Mouse (Mus musculus) liver, embryonic 14.5 days (tissue): ENCODE measurements at regions not wholly inside any gene's neighbourhood (a gene's known extent, or its start where the extent isn't known, plus 50 kb on each side); places are given as distances from the start of the nearest gene placed in this dataset. TPM values are rescaled to one million over a fixed set of nuclear protein-coding genes. Genes with fewer than 3 reads are reported as not detected.

Source experiments
- ATAC-seq: fragments of 200-750 bp; cut with Nextera tagmentation; 2 replicates; pipeline ENCODE4 v1.8.0; 2017; ENCODE audit warnings: moderate number of reproducible peaks, mild to moderate bottlenecking, moderate library complexity; ENCODE audit not compliant: insufficient read depth
- DNase-seq, 3 experiments: peaks; one replicate each; pipeline ENCODE4 v3.0.0-alpha.2; 2012 to 2013; ENCODE audit warnings: low read depth in 3 of 3, low spot score in 3 of 3
- H3K27ac ChIP-seq: fragments of 300-500 bp; sonication (generic); 2 replicates; pipeline ENCODE4 v1.5.1; 2014; ENCODE audit warnings: moderate library complexity, mild to moderate bottlenecking, control low read depth, inconsistent platforms
- H3K27me3 ChIP-seq: fragments of 300-500 bp; sonication (generic); 2 replicates; pipeline ENCODE4 v1.6.1; 2014; ENCODE audit warnings: mild to moderate bottlenecking, low read length, moderate library complexity; ENCODE audit not compliant: control insufficient read depth, insufficient read depth
- H3K36me3 ChIP-seq: fragments of 300-500 bp; sonication (generic); replicated peaks from 2 replicates; pipeline ENCODE4 v1.6.1; 2014; ENCODE audit warnings: low read depth; ENCODE audit not compliant: control insufficient read depth, insufficient read depth
- H3K4me1 ChIP-seq, 2 experiments: fragments of 200-500 bp in 1 of 2; fragments of 300-500 bp in 1 of 2; sonication (generic) in 1 of 2; replicated peaks; 2 replicates each; pipeline ENCODE4 v1.6.1; 2012 to 2014; ENCODE audit warnings: antibody characterized with exemption in 1 of 2, inconsistent platforms in 1 of 2, low read length in 1 of 2; ENCODE audit not compliant: control insufficient read depth in 2 of 2, insufficient read depth in 2 of 2
- H3K4me2 ChIP-seq: fragments of 300-500 bp; sonication (generic); 2 replicates; pipeline ENCODE4 v1.6.1; 2014; ENCODE audit warnings: low read depth, mild to moderate bottlenecking, control low read depth, moderate library complexity
- H3K4me3 ChIP-seq, 2 experiments: fragments of 200-500 bp in 1 of 2; fragments of 300-500 bp in 1 of 2; sonication (generic) in 1 of 2; 2 replicates each; pipeline ENCODE4 v1.5.1; 2012 to 2014; ENCODE audit warnings: low read depth in 2 of 2, low read length in 2 of 2, mild to moderate bottlenecking in 2 of 2, control low read depth in 1 of 2, inconsistent platforms in 1 of 2, moderate library complexity in 1 of 2; ENCODE audit not compliant: insufficient read depth in 1 of 2
- H3K9ac ChIP-seq: fragments of 300-500 bp; sonication (generic); replicated peaks from 2 replicates; pipeline ENCODE4 v1.6.1; 2014; ENCODE audit warnings: mild to moderate bottlenecking, control low read depth, moderate library complexity
- H3K9me3 ChIP-seq: fragments of 300-500 bp; sonication (generic); 2 replicates; pipeline ENCODE4 v1.6.1; 2016; ENCODE audit warnings: low read length, mixed read lengths; ENCODE audit not compliant: control insufficient read depth
- CTCF ChIP-seq: IDR thresholded peaks from 2 replicates; pipeline ENCODE4 v1.5.1; 2016; ENCODE audit warnings: antibody characterized with exemption, low read depth, control low read depth
- EP300 ChIP-seq: IDR thresholded peaks from 2 replicates; pipeline ENCODE4 v1.6.1; 2016; ENCODE audit warnings: antibody characterized with exemption, low read depth
- WGBS: fragments of 180-500 bp; shearing (Covaris S2); extraction: QIAGEN DNeasy Blood & Tissue Kit; methylation state at CpG from one replicate; pipeline ENCODE4 v1.1.7; 2014; ENCODE audit not compliant: insufficient replicate concordance; 5-methylcytosine and 5-hydroxymethylcytosine counted together
- microRNA-seq: library from miRNA; unstranded; fragments of <30 nt; microRNA quantifications from one replicate; pipeline ENCODE4, GENCODE M21; 2016

DNA sequence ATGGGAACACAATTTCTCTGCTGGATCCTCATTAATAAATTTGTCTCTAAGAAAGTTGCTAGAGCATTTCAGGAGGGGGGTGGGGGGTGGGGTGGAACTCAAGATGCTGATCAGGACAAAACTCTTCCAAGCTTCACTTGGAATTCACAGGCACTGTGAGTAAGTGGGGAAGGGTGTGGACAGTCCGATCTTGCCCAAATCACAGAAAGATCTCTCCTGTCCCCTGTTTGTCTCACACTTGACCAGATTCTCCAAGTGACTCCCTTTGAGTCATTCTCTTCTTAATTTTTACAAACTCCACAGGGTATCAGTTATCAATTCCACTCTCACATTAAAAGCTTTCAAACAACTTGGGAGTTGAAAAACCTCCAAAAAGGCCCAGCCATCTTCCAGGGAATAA lies 58.1 kb upstream of the Mocs2 start:
- no peak overlapping the region for H3K4me2 ChIP-seq
- no peaks in the 10 kb centered on the region for H3K4me1 ChIP-seq
- H3K9me3 ChIP-seq = no peaks in the 10 kb centered on the region
- no peak overlapping the region for H3K4me3 ChIP-seq
- H3K27me3 ChIP-seq = no peaks in the 10 kb centered on the region
- no peak overlapping the region for H3K9ac ChIP-seq
- no peak for ATAC-seq
- no peak overlapping the region for H3K27ac ChIP-seq
- 48% methylated on average over 1 of the region's 1 CpGs for WGBS
- H3K36me3 ChIP-seq = no peaks in the 10 kb centered on the region
- TF ChIP-seq CTCF (no peak), EP300 (no peak)
- no peak for DNase-seq

DNA sequence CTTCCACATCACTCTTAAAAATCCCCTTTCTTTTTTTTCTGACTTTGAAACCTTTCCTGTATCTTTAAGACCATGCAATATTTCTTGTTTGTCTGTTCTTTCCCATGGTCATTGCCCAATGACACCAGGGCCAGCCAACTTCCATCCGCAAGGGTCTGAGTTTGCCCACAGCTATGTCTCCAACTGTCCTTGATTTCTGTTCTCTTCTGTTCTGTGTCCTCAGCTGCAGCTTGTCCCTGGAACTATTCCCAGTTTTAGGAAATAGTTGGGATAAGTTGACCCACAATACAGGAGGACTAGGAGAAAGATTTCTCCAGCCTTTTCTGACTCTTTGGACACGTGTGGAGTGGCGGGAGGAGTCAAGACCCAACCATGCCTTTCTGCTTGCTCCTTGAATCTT lies 57.1 kb upstream of the Mocs2 start:
- Histone ChIP-seq H3K27ac (no peak overlapping the region), H3K9me3 (no peaks in the 10 kb centered on the region), H3K4me3 (no peak overlapping the region), H3K27me3 (no peaks in the 10 kb centered on the region), H3K4me1 (no peaks in the 10 kb centered on the region), H3K36me3 (no peaks in the 10 kb centered on the region), H3K4me2 (no peak overlapping the region), H3K9ac (no peak overlapping the region)
- ATAC-seq (no peak), DNase-seq (no peak)
- TF ChIP-seq EP300 (no peak), CTCF (no peak)
- 65% methylated on average over 3 of the region's 3 CpGs for WGBS

Small RNA genes lying in the stretch of these regions (microRNA-seq; reads per million reads assigned to microRNA genes)
- gene Gm25950 = not detected
